Mouse (Mus musculus) intestine, embryonic 15.5 days (tissue): ENCODE measurements around the gene Avp. TPM values are rescaled to one million over a fixed set of nuclear protein-coding genes. Genes with fewer than 3 reads are reported as not detected.

Experiments used
- ATAC-seq: fragments of 200-750 bp; cut with Nextera tagmentation; 2 replicates; pipeline ENCODE4 v1.8.0; 2017; ENCODE audit warnings: moderate TSS enrichment, moderate library complexity
- H3K27ac ChIP-seq: fragments of 300-500 bp; sonication (generic); 2 replicates; pipeline ENCODE4 v1.5.1; 2015; ENCODE audit warnings: mild to moderate bottlenecking, inconsistent platforms
- H3K27me3 ChIP-seq: fragments of 300-500 bp; sonication (generic); replicated peaks from 2 replicates; pipeline ENCODE4 v1.6.1; 2015; ENCODE audit warnings: inconsistent platforms
- H3K36me3 ChIP-seq: fragments of 300-500 bp; sonication (generic); 2 replicates; pipeline ENCODE4 v1.6.1; 2015; ENCODE audit warnings: inconsistent platforms
- H3K4me1 ChIP-seq: fragments of 300-500 bp; sonication (generic); replicated peaks from 2 replicates; pipeline ENCODE4 v1.6.1; 2015; ENCODE audit warnings: inconsistent platforms
- H3K4me2 ChIP-seq: fragments of 300-500 bp; sonication (generic); replicated peaks from 2 replicates; pipeline ENCODE4 v1.6.1; 2015; ENCODE audit warnings: mild to moderate bottlenecking, inconsistent platforms
- H3K4me3 ChIP-seq: fragments of 300-500 bp; sonication (generic); replicated peaks from 2 replicates; pipeline ENCODE4 v1.5.1; 2015; ENCODE audit warnings: inconsistent platforms
- H3K9ac ChIP-seq: fragments of 300-500 bp; sonication (generic); 2 replicates; pipeline ENCODE4 v1.6.1; 2015; ENCODE audit warnings: inconsistent platforms
- H3K9me3 ChIP-seq: fragments of 300-500 bp; sonication (generic); 2 replicates; pipeline ENCODE4 v1.6.1; 2016; ENCODE audit warnings: inconsistent platforms
- WGBS: fragments of 180-500 bp; shearing (Covaris S2); methylation state at CpG from one replicate; pipeline ENCODE4 v1.1.7; 2015; 5-methylcytosine and 5-hydroxymethylcytosine counted together
- polyA plus RNA-seq: library from polyadenylated mRNA; unstranded; fragments of >200 nt; fragmentation: Nextera tagmentation; extraction: Ambion mirVana; gene quantifications from 2 replicates; pipeline ENCODE4 v1.2.1, GENCODE M21; 2015

Gene Avp
- polyA plus RNA-seq, 1 experiment from 2014 or later, result not detected

DNA sequence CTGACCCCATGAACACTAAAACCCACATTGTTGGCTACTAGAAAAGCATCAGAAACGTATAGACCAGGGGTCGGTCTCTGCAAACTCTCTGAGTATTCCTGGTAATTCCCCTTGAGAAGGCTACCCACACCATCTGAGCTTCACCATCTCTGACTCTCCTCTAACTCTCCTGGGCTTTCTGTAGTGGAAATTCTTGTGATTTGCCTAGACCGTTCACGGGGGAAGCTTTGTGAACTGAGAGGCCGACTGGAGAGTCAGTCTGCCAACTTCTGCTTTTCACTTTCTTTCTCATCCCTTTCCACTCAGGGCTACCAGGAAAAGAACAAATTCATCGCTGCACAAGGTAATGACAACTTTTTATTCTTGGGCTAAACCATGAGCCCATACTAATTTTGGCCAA, 47.3 kb downstream of the Avp start:
- H3K4me2 ChIP-seq, result no peak overlapping the region
- no peak overlapping the region for H3K27ac ChIP-seq
- H3K4me1 ChIP-seq, result no peaks in the 10 kb centered on the region
- 93% methylated on average over 6 of the region's 6 CpGs for WGBS
- peaks cover 12% of the 10 kb centered on the region for H3K36me3 ChIP-seq
- H3K4me3 ChIP-seq, result no peak overlapping the region
- no peaks in the 10 kb centered on the region for H3K9me3 ChIP-seq
- no peaks in the 10 kb centered on the region for H3K27me3 ChIP-seq
- no peak overlapping the region for H3K9ac ChIP-seq
- no peak for ATAC-seq

DNA sequence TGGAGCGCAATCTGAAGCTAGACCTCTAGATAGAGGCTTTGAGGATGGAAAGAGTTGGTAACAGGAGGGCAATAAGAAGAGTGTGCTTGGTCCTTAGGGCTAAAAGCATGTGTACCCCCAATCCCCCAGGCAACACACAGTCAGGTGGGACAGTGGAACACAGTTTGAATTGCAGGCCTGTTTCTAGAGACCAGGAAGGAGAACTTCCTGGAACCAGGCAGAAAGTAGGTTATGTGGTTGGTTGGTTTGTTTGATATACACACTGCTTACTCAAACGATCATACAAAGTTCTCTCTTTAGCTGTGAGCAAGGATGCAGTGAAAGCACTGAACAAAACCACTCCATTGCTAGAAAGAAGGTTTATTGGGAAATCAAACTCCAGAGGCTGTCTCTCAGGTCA, 50.2 kb downstream of the Avp start:
- peaks cover 4% of the 10 kb centered on the region for H3K36me3 ChIP-seq
- H3K27me3 ChIP-seq, result no peaks in the 10 kb centered on the region
- H3K4me2 ChIP-seq, result no peak overlapping the region
- H3K9ac ChIP-seq, result no peak overlapping the region
- H3K4me1 ChIP-seq, result no peaks in the 10 kb centered on the region
- H3K4me3 ChIP-seq, result no peak overlapping the region
- no peaks in the 10 kb centered on the region for H3K9me3 ChIP-seq
- no peak for ATAC-seq
- 68% methylated on average over 2 of the region's 2 CpGs for WGBS
- H3K27ac ChIP-seq, result no peak overlapping the region

Other genes with a start within 250 kb of the Avp start
- 36.1 and 36.3 TPM in 2 replicates for gene Cpxm1, start 185.0 kb downstream of the Avp start, polyA plus RNA-seq
- 0.13 TPM in 1 of 2 replicates, not detected in the other for gene Gm28372, start 177.3 kb downstream of the Avp start, polyA plus RNA-seq
- not detected in 2 replicates for gene 1700020A23Rik, start 177.3 kb downstream of the Avp start, polyA plus RNA-seq
- gene Tmem239, start 176.1 kb downstream of the Avp start, polyA plus RNA-seq, result not detected in 2 replicates
- 74.3 and 76.7 TPM in 2 replicates for gene Vps16, start 158.2 kb downstream of the Avp start, polyA plus RNA-seq
- 10.5 and 11.8 TPM in 2 replicates for gene Pced1a, start 157.9 kb downstream of the Avp start, polyA plus RNA-seq
- 71.9 and 73.9 TPM in 2 replicates for gene Ptpra, start 132.3 kb downstream of the Avp start, polyA plus RNA-seq
- gene Mrps26, start 18.8 kb downstream of the Avp start, polyA plus RNA-seq, result 84.4 and 94.1 TPM in 2 replicates
- gene Oxt, start 6.4 kb downstream of the Avp start, polyA plus RNA-seq, result not detected in 2 replicates
- 14.0 and 16.3 TPM in 2 replicates for gene Fastkd5, start 47.5 kb upstream of the Avp start, polyA plus RNA-seq
- 12.0 and 12.2 TPM in 2 replicates for gene Ubox5, start 47.5 kb upstream of the Avp start, polyA plus RNA-seq
- 13.9 and 16.5 TPM in 2 replicates for gene Lzts3, start 60.2 kb upstream of the Avp start, polyA plus RNA-seq
- 74.5 and 78.2 TPM in 2 replicates for gene Ddrgk1, start 82.1 kb upstream of the Avp start, polyA plus RNA-seq
- gene Itpa, start 85.1 kb upstream of the Avp start, polyA plus RNA-seq, result 84.5 and 88.1 TPM in 2 replicates
- 0.13 and 0.21 TPM in 2 replicates for gene Slc4a11, start 115.0 kb upstream of the Avp start, polyA plus RNA-seq